Mouse (Mus musculus): ENCODE results near the gene Klk1b9. TPM values are rescaled to one million over a fixed set of nuclear protein-coding genes. Genes with fewer than 3 reads are reported as not detected.

Klk1b9 gene
- polyA plus RNA-seq (2014; fragmentation: Illumina TruSeq; extraction: RNeasy Lipid Tissue Mini Kit (QIAGEN cat#74804); ENCODE audit: insufficient read depth, low read depth, low replicate concordance): not detected

GRCm38 (mm10) chr7:43975761-43976160 is at the start of gene Klk1b9:
Klk1b9 (plus strand) TSS chr7:43976061.

GRCm38 (mm10) chr7:43933440-43933839 is 42.4 kb upstream of the Klk1b9 start, which contains the start of gene Klk15:
Klk15 (plus strand) TSS chr7:43933740.

GRCm38 (mm10) chr7:43950364-43950763 is 25.5 kb upstream of the Klk1b9 start, which contains the start of gene Klk1b8:
Klk1b8 (plus strand) TSS chr7:43950664.

GRCm38 (mm10) chr7:43966451-43966850 is 9.4 kb upstream of the Klk1b9 start, which contains the start of gene Klk1b1:
Klk1b1 (plus strand) TSS chr7:43966751.

GRCm38 (mm10) chr7:43995577-43995976 is 19.7 kb downstream of the Klk1b9 start, which contains the start of gene Klk1b11:
Klk1b11 (plus strand) TSS chr7:43995877.

GRCm38 (mm10) chr7:44011868-44012267 is 36.0 kb downstream of the Klk1b9 start, which contains the start of gene Klk1b26:
Klk1b26 (plus strand) TSS chr7:44012168.

Other genes starting within 250 kb of the Klk1b9 start
- not detected for gene Klk12, start 207.2 kb upstream of the Klk1b9 start, polyA plus RNA-seq (2014; fragmentation: Illumina TruSeq; extraction: RNeasy Lipid Tissue Mini Kit (QIAGEN cat#74804); ENCODE audit: insufficient read depth, low read depth, low replicate concordance)
- 1.8 TPM for gene Klk11, start 201.5 kb upstream of the Klk1b9 start, polyA plus RNA-seq (2014; fragmentation: Illumina TruSeq; extraction: RNeasy Lipid Tissue Mini Kit (QIAGEN cat#74804); ENCODE audit: insufficient read depth, low read depth, low replicate concordance)
- 0.92 TPM for gene Klk10, start 195.0 kb upstream of the Klk1b9 start, polyA plus RNA-seq (2014; fragmentation: Illumina TruSeq; extraction: RNeasy Lipid Tissue Mini Kit (QIAGEN cat#74804); ENCODE audit: insufficient read depth, low read depth, low replicate concordance)
- gene Klk9, start 184.2 kb upstream of the Klk1b9 start, polyA plus RNA-seq (2014; fragmentation: Illumina TruSeq; extraction: RNeasy Lipid Tissue Mini Kit (QIAGEN cat#74804); ENCODE audit: insufficient read depth, low read depth, low replicate concordance): not detected
- gene Klk8, start 178.5 kb upstream of the Klk1b9 start, polyA plus RNA-seq (2014; fragmentation: Illumina TruSeq; extraction: RNeasy Lipid Tissue Mini Kit (QIAGEN cat#74804); ENCODE audit: insufficient read depth, low read depth, low replicate concordance): 20.3 TPM
- gene Klk7, start 164.8 kb upstream of the Klk1b9 start, polyA plus RNA-seq (2014; fragmentation: Illumina TruSeq; extraction: RNeasy Lipid Tissue Mini Kit (QIAGEN cat#74804); ENCODE audit: insufficient read depth, low read depth, low replicate concordance): not detected
- not detected for gene Klk6, start 151.6 kb upstream of the Klk1b9 start, polyA plus RNA-seq (2014; fragmentation: Illumina TruSeq; extraction: RNeasy Lipid Tissue Mini Kit (QIAGEN cat#74804); ENCODE audit: insufficient read depth, low read depth, low replicate concordance)
- gene Klk5, start 134.1 kb upstream of the Klk1b9 start, polyA plus RNA-seq (2014; fragmentation: Illumina TruSeq; extraction: RNeasy Lipid Tissue Mini Kit (QIAGEN cat#74804); ENCODE audit: insufficient read depth, low read depth, low replicate concordance): not detected
- not detected for gene Klk4, start 94.9 kb upstream of the Klk1b9 start, polyA plus RNA-seq (2014; fragmentation: Illumina TruSeq; extraction: RNeasy Lipid Tissue Mini Kit (QIAGEN cat#74804); ENCODE audit: insufficient read depth, low read depth, low replicate concordance)
- not detected for gene Klk15, start 42.3 kb upstream of the Klk1b9 start, polyA plus RNA-seq (2014; fragmentation: Illumina TruSeq; extraction: RNeasy Lipid Tissue Mini Kit (QIAGEN cat#74804); ENCODE audit: insufficient read depth, low read depth, low replicate concordance)
- gene Klk1b8, start 25.4 kb upstream of the Klk1b9 start, polyA plus RNA-seq (2014; fragmentation: Illumina TruSeq; extraction: RNeasy Lipid Tissue Mini Kit (QIAGEN cat#74804); ENCODE audit: insufficient read depth, low read depth, low replicate concordance): not detected
- not detected for gene Klk1b1, start 9.3 kb upstream of the Klk1b9 start, polyA plus RNA-seq (2014; fragmentation: Illumina TruSeq; extraction: RNeasy Lipid Tissue Mini Kit (QIAGEN cat#74804); ENCODE audit: insufficient read depth, low read depth, low replicate concordance)
- not detected for gene Klk1b11, start 19.8 kb downstream of the Klk1b9 start, polyA plus RNA-seq (2014; fragmentation: Illumina TruSeq; extraction: RNeasy Lipid Tissue Mini Kit (QIAGEN cat#74804); ENCODE audit: insufficient read depth, low read depth, low replicate concordance)
- not detected for gene Klk1b26, start 36.1 kb downstream of the Klk1b9 start, polyA plus RNA-seq (2014; fragmentation: Illumina TruSeq; extraction: RNeasy Lipid Tissue Mini Kit (QIAGEN cat#74804); ENCODE audit: insufficient read depth, low read depth, low replicate concordance)
- not detected for gene Klk1b27, start 76.2 kb downstream of the Klk1b9 start, polyA plus RNA-seq (2014; fragmentation: Illumina TruSeq; extraction: RNeasy Lipid Tissue Mini Kit (QIAGEN cat#74804); ENCODE audit: insufficient read depth, low read depth, low replicate concordance)
- gene Klk1b21, start 126.3 kb downstream of the Klk1b9 start, polyA plus RNA-seq (2014; fragmentation: Illumina TruSeq; extraction: RNeasy Lipid Tissue Mini Kit (QIAGEN cat#74804); ENCODE audit: insufficient read depth, low read depth, low replicate concordance): not detected
- gene Klk1b22, start 136.6 kb downstream of the Klk1b9 start, polyA plus RNA-seq (2014; fragmentation: Illumina TruSeq; extraction: RNeasy Lipid Tissue Mini Kit (QIAGEN cat#74804); ENCODE audit: insufficient read depth, low read depth, low replicate concordance): not detected
- gene Klk1b16, start 160.7 kb downstream of the Klk1b9 start, polyA plus RNA-seq (2014; fragmentation: Illumina TruSeq; extraction: RNeasy Lipid Tissue Mini Kit (QIAGEN cat#74804); ENCODE audit: insufficient read depth, low read depth, low replicate concordance): not detected
- gene Klk1b24, start 212.2 kb downstream of the Klk1b9 start, polyA plus RNA-seq (2014; fragmentation: Illumina TruSeq; extraction: RNeasy Lipid Tissue Mini Kit (QIAGEN cat#74804); ENCODE audit: insufficient read depth, low read depth, low replicate concordance): not detected
- gene Klk1b3, start 222.1 kb downstream of the Klk1b9 start, polyA plus RNA-seq (2014; fragmentation: Illumina TruSeq; extraction: RNeasy Lipid Tissue Mini Kit (QIAGEN cat#74804); ENCODE audit: insufficient read depth, low read depth, low replicate concordance): not detected
- gene Klk1b4, start 231.4 kb downstream of the Klk1b9 start, polyA plus RNA-seq (2014; fragmentation: Illumina TruSeq; extraction: RNeasy Lipid Tissue Mini Kit (QIAGEN cat#74804); ENCODE audit: insufficient read depth, low read depth, low replicate concordance): not detected
- gene Klk1b5, start 239.9 kb downstream of the Klk1b9 start, polyA plus RNA-seq (2014; fragmentation: Illumina TruSeq; extraction: RNeasy Lipid Tissue Mini Kit (QIAGEN cat#74804); ENCODE audit: insufficient read depth, low read depth, low replicate concordance): not detected
- 1.4 TPM for gene Klk1, start 249.3 kb downstream of the Klk1b9 start, polyA plus RNA-seq (2014; fragmentation: Illumina TruSeq; extraction: RNeasy Lipid Tissue Mini Kit (QIAGEN cat#74804); ENCODE audit: insufficient read depth, low read depth, low replicate concordance)

Data from lung, adult 10 weeks (tissue).